Mouse (Mus musculus) left cerebral cortex, adult 8-10 months (tissue): ENCODE results near the gene Gm3776. TPM values are rescaled to one million over a fixed set of nuclear protein-coding genes. Genes with fewer than 3 reads are reported as not detected.
"Not testable (repeated sequence)": the region's sequence is repeated elsewhere in the genome, so short reads cannot be mapped to it uniquely, and the experiment has no call there.

ENCODE experiments used
- DNase-seq, 2 experiments: peaks; one replicate each; pipeline ENCODE4 v3.0.0; 2022; ENCODE audit warnings: low spot score in 2 of 2
- total RNA-seq, 4 experiments: library from RNA; stranded (reverse); gene quantifications; 2 replicates each; pipeline ENCODE4 v1.2.4; 2022

Gene Gm3776
- not detected for total RNA-seq

- not testable (repeated sequence) for DNase-seq
Measured at GRCm38 (mm10) chr9:78256914-78257313, at the start of gene Gm3776. Gene Gm3776, plus strand, starts transcription at chr9:78257129.

GRCm38 (mm10) chr9:78208956-78209355 lies 48.0 kb upstream of the Gm3776 start:
- no peak for DNase-seq

- no peak for DNase-seq
Measured at GRCm38 (mm10) chr9:78210079-78210478, 46.9 kb upstream of the Gm3776 start.

GRCm38 (mm10) chr9:78210821-78211220 lies 46.1 kb upstream of the Gm3776 start:
- no peak for DNase-seq

- no peak for DNase-seq
Measured at GRCm38 (mm10) chr9:78211521-78211920, 45.4 kb upstream of the Gm3776 start.

- no peak for DNase-seq
Measured at GRCm38 (mm10) chr9:78212341-78213049, 44.4 kb upstream of the Gm3776 start.

- DNase-seq, result no peak
Measured at GRCm38 (mm10) chr9:78217074-78217473, 39.9 kb upstream of the Gm3776 start.

GRCm38 (mm10) chr9:78222616-78223015 lies 34.3 kb upstream of the Gm3776 start:
- no peak for DNase-seq

GRCm38 (mm10) chr9:78223221-78223902 lies 33.6 kb upstream of the Gm3776 start:
- DNase-seq, result no peak

GRCm38 (mm10) chr9:78224418-78224817 lies 32.5 kb upstream of the Gm3776 start:
- no peak for DNase-seq

GRCm38 (mm10) chr9:78225304-78225703 lies 31.6 kb upstream of the Gm3776 start:
- DNase-seq, result no peak

GRCm38 (mm10) chr9:78228122-78228521 lies 28.8 kb upstream of the Gm3776 start:
- DNase-seq, result no peak

GRCm38 (mm10) chr9:78229658-78230057 lies 27.3 kb upstream of the Gm3776 start:
- DNase-seq, result not testable (repeated sequence)

GRCm38 (mm10) chr9:78230461-78230860 lies 26.5 kb upstream of the Gm3776 start, which contains the start of gene Gsta1:
Gene Gsta1, plus strand, starts transcription at chr9:78230656.
- not testable (repeated sequence) for DNase-seq

GRCm38 (mm10) chr9:78233121-78233695 lies 23.7 kb upstream of the Gm3776 start:
- DNase-seq, result not testable (repeated sequence)

- DNase-seq, result not testable (repeated sequence)
Measured at GRCm38 (mm10) chr9:78255683-78256470, 1.1 kb upstream of the Gm3776 start.

- DNase-seq, result peak in 1 of 2 experiments; percentile 26
Measured at GRCm38 (mm10) chr9:78259688-78260087, 2.8 kb downstream of the Gm3776 start.

GRCm38 (mm10) chr9:78270945-78271344 lies 14.0 kb downstream of the Gm3776 start:
- DNase-seq, result not testable (repeated sequence)

GRCm38 (mm10) chr9:78282002-78282711 lies 25.2 kb downstream of the Gm3776 start:
- DNase-seq, result not testable (repeated sequence)

- DNase-seq, result not testable (repeated sequence)
Measured at GRCm38 (mm10) chr9:78289063-78289462, 32.1 kb downstream of the Gm3776 start.

- DNase-seq, result not testable (repeated sequence)
Measured at GRCm38 (mm10) chr9:78289723-78290122, 32.8 kb downstream of the Gm3776 start, which contains the start of gene Gm10639. Gene Gm10639, plus strand, starts transcription at chr9:78289923.
